Mouse (Mus musculus): ENCODE measurements around the gene Dio1. TPM values are rescaled to one million over a fixed set of nuclear protein-coding genes. Genes with fewer than 3 reads are reported as not detected.

Gene Dio1
- polyA plus RNA-seq, 1 experiment, result not detected

GRCm38 (mm10) chr4:107337455-107337854, 30.5 kb upstream of the Dio1 start:
- TF ChIP-seq CTCF (IDR thresholded peaks at IDR 0.05; ENCODE audit: borderline replicate concordance, insufficient read depth, low read length) (no peak), POLR2A (IDR thresholded peaks at IDR 0.05; ENCODE audit: low read depth, low read length) (no peak)
- no peak overlapping the region for H3K4me3 ChIP-seq (ENCODE audit: insufficient read depth, low read length)
- no peak overlapping the region for H3K27ac ChIP-seq (ENCODE audit: insufficient read depth, low read length)
- no peaks in the 10 kb centered on the region for H3K4me1 ChIP-seq (ENCODE audit: control insufficient read depth, insufficient read depth, low read length)

DNA sequence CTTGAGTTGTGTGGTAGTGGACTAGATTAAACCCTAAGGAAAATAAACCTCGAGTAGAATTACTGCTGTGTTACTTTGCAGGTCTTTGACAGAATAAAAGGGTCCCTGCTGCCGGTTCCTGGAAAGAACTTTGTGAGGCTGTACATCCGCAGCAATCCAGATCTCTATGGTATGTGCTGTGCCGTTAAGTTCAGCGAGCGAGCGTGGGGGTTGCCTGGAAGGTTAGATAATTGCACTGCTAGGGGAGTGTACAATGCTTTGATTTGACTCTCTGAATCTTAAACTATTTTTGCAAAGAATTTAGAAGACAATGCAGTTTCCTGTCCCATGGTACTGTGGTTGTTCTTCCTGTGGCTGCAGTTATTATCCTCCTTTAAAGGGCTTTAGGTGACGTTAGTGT, 29.4 kb upstream of the Dio1 start:
- Histone ChIP-seq H3K4me3 (ENCODE audit: insufficient read depth, low read length) (no peak overlapping the region), H3K27ac (ENCODE audit: insufficient read depth, low read length) (no peak overlapping the region), H3K4me1 (ENCODE audit: control insufficient read depth, insufficient read depth, low read length) (no peaks in the 10 kb centered on the region)
- TF ChIP-seq CTCF (IDR thresholded peaks at IDR 0.05; ENCODE audit: borderline replicate concordance, insufficient read depth, low read length), result no peak
- TF ChIP-seq POLR2A (IDR thresholded peaks at IDR 0.05; ENCODE audit: low read depth, low read length), result no peak

DNA sequence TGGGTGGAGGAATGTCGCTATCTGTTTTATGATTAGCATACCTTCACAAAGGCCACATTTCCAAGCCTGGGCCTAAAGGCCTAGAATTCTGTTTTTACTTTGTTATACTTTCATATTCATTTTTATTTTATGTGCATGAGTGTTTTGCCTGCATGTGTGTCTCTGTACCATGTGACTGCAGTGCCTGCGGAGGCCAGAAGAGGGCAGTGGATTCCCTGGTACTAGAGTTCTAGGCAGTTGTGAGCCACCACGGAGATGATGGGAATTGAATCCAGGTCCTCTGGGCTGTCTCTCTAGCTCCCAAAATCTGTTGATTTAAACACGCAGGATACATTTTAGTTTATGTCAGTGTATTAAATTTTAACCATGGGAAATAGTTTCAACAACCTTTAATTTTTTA, 26.5 kb upstream of the Dio1 start:
- no peak for TF ChIP-seq POLR2A (IDR thresholded peaks at IDR 0.05; ENCODE audit: low read depth, low read length)
- no peak for TF ChIP-seq CTCF (IDR thresholded peaks at IDR 0.05; ENCODE audit: borderline replicate concordance, insufficient read depth, low read length)
- Histone ChIP-seq H3K4me3 (ENCODE audit: insufficient read depth, low read length) (no peak overlapping the region), H3K27ac (ENCODE audit: insufficient read depth, low read length) (no peak overlapping the region), H3K4me1 (ENCODE audit: control insufficient read depth, insufficient read depth, low read length) (no peaks in the 10 kb centered on the region)

DNA sequence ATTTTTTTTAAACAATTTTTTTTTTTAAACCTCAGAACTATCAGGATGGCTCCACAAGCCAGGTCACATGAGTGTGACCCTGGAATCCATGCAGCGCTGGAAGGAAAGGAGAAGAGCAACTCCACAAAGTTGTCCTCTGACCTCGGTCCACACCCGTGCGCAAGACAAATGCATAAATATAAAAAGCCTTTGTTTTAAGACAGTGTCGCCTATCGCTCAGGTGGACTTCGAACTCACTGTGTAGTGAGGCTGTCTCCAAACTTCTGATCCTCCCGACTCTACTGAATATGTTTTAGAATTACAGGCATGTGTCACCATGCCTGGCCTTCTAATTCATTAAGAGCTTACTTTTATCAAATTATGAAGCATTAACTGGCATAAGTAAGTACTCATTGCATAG, 21.6 kb upstream of the Dio1 start:
- H3K27ac ChIP-seq (ENCODE audit: insufficient read depth, low read length), result no peak overlapping the region
- H3K4me3 ChIP-seq (ENCODE audit: insufficient read depth, low read length), result no peak overlapping the region
- TF ChIP-seq CTCF (IDR thresholded peaks at IDR 0.05; ENCODE audit: borderline replicate concordance, insufficient read depth, low read length) (no peak), POLR2A (IDR thresholded peaks at IDR 0.05; ENCODE audit: low read depth, low read length) (no peak)

DNA sequence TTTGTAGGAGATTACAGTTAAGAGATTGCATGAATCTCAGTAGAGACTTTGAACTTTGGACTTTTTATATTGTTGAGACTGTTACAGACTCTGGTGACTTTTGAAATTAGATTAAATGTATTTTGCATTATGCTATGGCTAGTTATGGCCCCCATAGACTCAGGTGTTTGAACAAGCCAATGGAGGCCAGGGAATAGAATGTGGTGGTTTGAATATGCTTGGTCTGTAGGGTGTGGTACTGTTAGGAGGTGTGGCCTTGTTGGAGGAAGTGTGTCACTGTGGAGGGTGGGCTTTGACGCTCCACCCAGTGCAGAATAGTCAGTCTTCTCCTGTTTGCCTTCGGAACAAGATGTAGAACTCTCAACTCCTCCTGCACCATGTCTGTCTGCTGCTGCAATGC, 16.1 kb upstream of the Dio1 start:
- TF ChIP-seq CTCF (IDR thresholded peaks at IDR 0.05; ENCODE audit: borderline replicate concordance, insufficient read depth, low read length) (no peak), POLR2A (IDR thresholded peaks at IDR 0.05; ENCODE audit: low read depth, low read length) (no peak)
- H3K4me3 ChIP-seq (ENCODE audit: insufficient read depth, low read length), result no peak overlapping the region
- H3K27ac ChIP-seq (ENCODE audit: insufficient read depth, low read length), result no peak overlapping the region

More for the DNA sequence above, 21.6 kb upstream of the Dio1 start:
- no peaks in the 10 kb centered on the region for H3K4me1 ChIP-seq (ENCODE audit: control insufficient read depth, insufficient read depth, low read length)

DNA sequence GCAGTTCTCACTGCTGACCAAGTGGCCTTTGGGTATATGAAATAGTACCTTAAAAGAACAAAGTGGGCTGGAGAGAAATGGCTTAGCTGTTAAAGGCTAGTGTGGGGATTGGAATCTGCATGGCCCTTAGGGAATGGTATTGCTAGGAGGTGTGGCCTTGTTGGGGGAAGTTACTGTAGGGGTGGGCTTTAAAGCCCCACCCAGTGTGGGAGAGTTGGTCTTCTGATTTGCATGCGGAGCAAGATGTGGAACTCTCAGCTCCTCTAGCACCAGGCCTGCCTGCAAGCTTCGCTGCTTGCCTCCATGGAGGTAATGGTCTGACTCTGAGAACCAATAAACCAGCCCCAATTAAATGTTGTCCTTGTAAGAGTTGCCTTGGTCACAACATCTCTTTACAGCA, 14.1 kb upstream of the Dio1 start:
- no peak overlapping the region for H3K27ac ChIP-seq (ENCODE audit: insufficient read depth, low read length)
- no peaks in the 10 kb centered on the region for H3K4me1 ChIP-seq (ENCODE audit: control insufficient read depth, insufficient read depth, low read length)

More for the DNA sequence above, 16.1 kb upstream of the Dio1 start:
- no peaks in the 10 kb centered on the region for H3K4me1 ChIP-seq (ENCODE audit: control insufficient read depth, insufficient read depth, low read length)

DNA sequence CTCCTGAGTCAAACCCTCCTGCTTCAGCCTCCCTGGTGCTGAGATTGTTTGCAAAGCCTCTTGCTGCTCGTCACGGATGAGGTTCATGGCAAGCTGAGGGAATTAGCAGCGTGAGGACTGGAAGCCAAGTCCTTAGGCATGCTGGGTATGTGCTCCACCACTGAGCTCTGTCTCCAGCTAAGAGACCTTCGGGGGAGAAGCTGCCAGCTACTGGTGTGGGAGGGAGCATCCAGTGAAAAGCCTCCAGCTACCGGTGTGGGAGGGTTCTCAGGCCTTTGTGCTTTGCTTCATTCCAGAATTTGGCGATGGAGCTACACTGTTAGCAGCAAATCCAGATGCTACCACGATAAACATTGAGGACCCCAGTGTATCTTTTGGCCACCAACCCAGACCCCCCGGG, 11.7 kb upstream of the Dio1 start:
- H3K27ac ChIP-seq (ENCODE audit: insufficient read depth, low read length), result no peak overlapping the region
- no peak overlapping the region for H3K4me3 ChIP-seq (ENCODE audit: insufficient read depth, low read length)
- H3K4me1 ChIP-seq (ENCODE audit: control insufficient read depth, insufficient read depth, low read length), result no peaks in the 10 kb centered on the region
- TF ChIP-seq POLR2A (IDR thresholded peaks at IDR 0.05; ENCODE audit: low read depth, low read length), result no peak
- no peak for TF ChIP-seq CTCF (IDR thresholded peaks at IDR 0.05; ENCODE audit: borderline replicate concordance, insufficient read depth, low read length)

More for the DNA sequence above, 14.1 kb upstream of the Dio1 start:
- H3K4me3 ChIP-seq (ENCODE audit: insufficient read depth, low read length), result no peak overlapping the region
- TF ChIP-seq POLR2A (IDR thresholded peaks at IDR 0.05; ENCODE audit: low read depth, low read length) (no peak), CTCF (IDR thresholded peaks at IDR 0.05; ENCODE audit: borderline replicate concordance, insufficient read depth, low read length) (no peak)

DNA sequence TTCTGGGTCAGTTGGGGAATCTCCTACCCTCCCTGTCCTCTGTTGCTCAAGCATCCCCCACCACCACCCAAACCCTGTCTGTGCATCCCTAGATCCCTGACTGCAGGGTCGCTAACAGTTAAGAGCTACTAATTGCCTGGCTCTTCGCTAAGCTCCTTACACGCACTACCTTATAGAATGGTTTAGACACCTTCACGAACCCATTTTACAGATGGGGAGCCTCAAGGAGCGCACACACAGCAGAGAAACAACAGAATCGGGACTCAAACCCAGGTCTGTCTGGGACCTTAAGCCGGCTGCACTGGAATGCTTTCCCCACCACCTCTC, 7.5 kb upstream of the Dio1 start:
- peak overlapping the region; percentile 82 for H3K4me3 ChIP-seq (ENCODE audit: insufficient read depth, low read length)
- no peak overlapping the region for H3K27ac ChIP-seq (ENCODE audit: insufficient read depth, low read length)
- no peak for TF ChIP-seq CTCF (IDR thresholded peaks at IDR 0.05; ENCODE audit: borderline replicate concordance, insufficient read depth, low read length)
- no peak for TF ChIP-seq POLR2A (IDR thresholded peaks at IDR 0.05; ENCODE audit: low read depth, low read length)
- H3K4me1 ChIP-seq (ENCODE audit: control insufficient read depth, insufficient read depth, low read length), result 0 out of 2 replicates have a peak, but pooled peaks cover 3% of the 10 kb centered on the region

- Histone ChIP-seq H3K4me3 (ENCODE audit: insufficient read depth, low read length) (peak within 1 kb of the TSS; percentile 82), H3K4me1 (ENCODE audit: control insufficient read depth, insufficient read depth, low read length) (0 out of 2 replicates have a peak, but pooled peaks cover 3% of the 10 kb centered on the region), H3K27ac (ENCODE audit: insufficient read depth, low read length) (0 out of 2 replicates have a peak within 1 kb of the TSS, but pooled peaks have one; percentile 9)
- no peak for TF ChIP-seq CTCF (IDR thresholded peaks at IDR 0.05; ENCODE audit: borderline replicate concordance, insufficient read depth, low read length)
- peak; percentile 88 for TF ChIP-seq POLR2A (IDR thresholded peaks at IDR 0.05; ENCODE audit: low read depth, low read length)
Observed at GRCm38 (mm10) chr4:107313690-107314478, 6.9 kb upstream of the Dio1 start, which contains the start of gene Yipf1. Gene Yipf1, plus strand, starts transcription at chr4:107314363.

- H3K4me1 ChIP-seq (ENCODE audit: control insufficient read depth, insufficient read depth, low read length), result no peaks in the 10 kb centered on the region
- no peak overlapping the region for H3K27ac ChIP-seq (ENCODE audit: insufficient read depth, low read length)
- H3K4me3 ChIP-seq (ENCODE audit: insufficient read depth, low read length), result no peak overlapping the region
- TF ChIP-seq POLR2A (IDR thresholded peaks at IDR 0.05; ENCODE audit: low read depth, low read length), result no peak
- no peak for TF ChIP-seq CTCF (IDR thresholded peaks at IDR 0.05; ENCODE audit: borderline replicate concordance, insufficient read depth, low read length)
Observed at GRCm38 (mm10) chr4:107303531-107303930, 3.4 kb downstream of the Dio1 start.
